Mouse (Mus musculus): Measurements from ENCODE around the gene Prpf40b.

Gene Prpf40b

GRCm38 (mm10) chr15:99342194-99342981 is 47.5 kb downstream of the Prpf40b start:
- Histone ChIP-seq H3K9me3 (ENCODE audit: low read length) (no peaks in the 10 kb centered on the region), H3K27me3 (ENCODE audit: insufficient read depth, low read length) (no peaks in the 10 kb centered on the region), H3K4me1 (replicated peaks; ENCODE audit: low read depth, low read length) (peaks cover 29% of the 10 kb centered on the region), H3K36me3 (ENCODE audit: insufficient read depth, low read length) (peaks cover 1% of the 10 kb centered on the region; the same call in 1 of the 2 replicates), H3K4me3 (replicated peaks; ENCODE audit: low read length) (no peak overlapping the region)
- TF ChIP-seq CTCF (conservative IDR thresholded peaks at IDR 0.05; ENCODE audit: low read length) (no peak), POU5F1 (IDR thresholded peaks at IDR 0.05; ENCODE audit: borderline replicate concordance, low read length) (no peak), NANOG (IDR thresholded peaks at IDR 0.05; ENCODE audit: borderline replicate concordance, low read length) (no peak)

GRCm38 (mm10) chr15:99343414-99344147 is 48.7 kb downstream of the Prpf40b start:
- no peaks in the 10 kb centered on the region for H3K27me3 ChIP-seq (ENCODE audit: insufficient read depth, low read length)
- peaks cover 33% of the 10 kb centered on the region for H3K4me1 ChIP-seq (replicated peaks; ENCODE audit: low read depth, low read length)
- TF ChIP-seq NANOG (IDR thresholded peaks at IDR 0.05; ENCODE audit: borderline replicate concordance, low read length) (no peak), POU5F1 (IDR thresholded peaks at IDR 0.05; ENCODE audit: borderline replicate concordance, low read length) (no peak), CTCF (conservative IDR thresholded peaks at IDR 0.05; ENCODE audit: low read length) (no peak)
- H3K4me3 ChIP-seq (replicated peaks; ENCODE audit: low read length): no peak overlapping the region
- H3K36me3 ChIP-seq (ENCODE audit: insufficient read depth, low read length): no peaks in the 10 kb centered on the region
- no peaks in the 10 kb centered on the region for H3K9me3 ChIP-seq (ENCODE audit: low read length)

GRCm38 (mm10) chr15:99344148-99344870 is 49.4 kb downstream of the Prpf40b start:
- Histone ChIP-seq H3K4me3 (replicated peaks; ENCODE audit: low read length) (no peak overlapping the region), H3K36me3 (ENCODE audit: insufficient read depth, low read length) (no peaks in the 10 kb centered on the region), H3K9me3 (ENCODE audit: low read length) (no peaks in the 10 kb centered on the region), H3K4me1 (replicated peaks; ENCODE audit: low read depth, low read length) (peaks cover 33% of the 10 kb centered on the region), H3K27me3 (ENCODE audit: insufficient read depth, low read length) (no peaks in the 10 kb centered on the region)
- no peak for TF ChIP-seq CTCF (conservative IDR thresholded peaks at IDR 0.05; ENCODE audit: low read length)
- no peak for TF ChIP-seq POU5F1 (IDR thresholded peaks at IDR 0.05; ENCODE audit: borderline replicate concordance, low read length)
- no peak for TF ChIP-seq NANOG (IDR thresholded peaks at IDR 0.05; ENCODE audit: borderline replicate concordance, low read length)

GRCm38 (mm10) chr15:99344961-99345360 is 50.1 kb downstream of the Prpf40b start:
- no peaks in the 10 kb centered on the region for H3K36me3 ChIP-seq (ENCODE audit: insufficient read depth, low read length)
- no peak overlapping the region for H3K4me3 ChIP-seq (replicated peaks; ENCODE audit: low read length)
- H3K9me3 ChIP-seq (ENCODE audit: low read length): no peaks in the 10 kb centered on the region
- no peak for TF ChIP-seq CTCF (conservative IDR thresholded peaks at IDR 0.05; ENCODE audit: low read length)
- TF ChIP-seq NANOG (IDR thresholded peaks at IDR 0.05; ENCODE audit: borderline replicate concordance, low read length): no peak
- TF ChIP-seq POU5F1 (IDR thresholded peaks at IDR 0.05; ENCODE audit: borderline replicate concordance, low read length): no peak
- H3K4me1 ChIP-seq (replicated peaks; ENCODE audit: low read depth, low read length): peaks cover 35% of the 10 kb centered on the region
- no peaks in the 10 kb centered on the region for H3K27me3 ChIP-seq (ENCODE audit: insufficient read depth, low read length)

- no peaks in the 10 kb centered on the region for H3K9me3 ChIP-seq (ENCODE audit: low read length)
- no peaks in the 10 kb centered on the region for H3K27me3 ChIP-seq (ENCODE audit: insufficient read depth, low read length)
- no peak overlapping the region for H3K4me3 ChIP-seq (replicated peaks; ENCODE audit: low read length)
- no peaks in the 10 kb centered on the region for H3K36me3 ChIP-seq (ENCODE audit: insufficient read depth, low read length)
- no peak for TF ChIP-seq POU5F1 (IDR thresholded peaks at IDR 0.05; ENCODE audit: borderline replicate concordance, low read length)
- no peak for TF ChIP-seq CTCF (conservative IDR thresholded peaks at IDR 0.05; ENCODE audit: low read length)
- TF ChIP-seq NANOG (IDR thresholded peaks at IDR 0.05; ENCODE audit: borderline replicate concordance, low read length): no peak
- peaks cover 26% of the 10 kb centered on the region for H3K4me1 ChIP-seq (replicated peaks; ENCODE audit: low read depth, low read length)
These were observed 56.7 kb downstream of the Prpf40b start for GRCm38 (mm10) chr15:99351610-99352009.

- Histone ChIP-seq H3K4me1 (replicated peaks; ENCODE audit: low read depth, low read length) (peaks cover 33% of the 10 kb centered on the region), H3K4me3 (replicated peaks; ENCODE audit: low read length) (no peak overlapping the region), H3K36me3 (ENCODE audit: insufficient read depth, low read length) (no peaks in the 10 kb centered on the region), H3K9me3 (ENCODE audit: low read length) (no peaks in the 10 kb centered on the region), H3K27me3 (ENCODE audit: insufficient read depth, low read length) (no peaks in the 10 kb centered on the region)
- TF ChIP-seq POU5F1 (IDR thresholded peaks at IDR 0.05; ENCODE audit: borderline replicate concordance, low read length): no peak
These were observed 57.4 kb downstream of the Prpf40b start for GRCm38 (mm10) chr15:99352306-99352705.

GRCm38 (mm10) chr15:99355660-99356059 is 60.8 kb downstream of the Prpf40b start:
- H3K36me3 ChIP-seq (ENCODE audit: insufficient read depth, low read length): no peaks in the 10 kb centered on the region
- H3K27me3 ChIP-seq (ENCODE audit: insufficient read depth, low read length): no peaks in the 10 kb centered on the region
- H3K4me1 ChIP-seq (replicated peaks; ENCODE audit: low read depth, low read length): peaks cover 21% of the 10 kb centered on the region
- H3K9me3 ChIP-seq (ENCODE audit: low read length): no peaks in the 10 kb centered on the region
- no peak overlapping the region for H3K4me3 ChIP-seq (replicated peaks; ENCODE audit: low read length)
- TF ChIP-seq CTCF (conservative IDR thresholded peaks at IDR 0.05; ENCODE audit: low read length): no peak
- no peak for TF ChIP-seq NANOG (IDR thresholded peaks at IDR 0.05; ENCODE audit: borderline replicate concordance, low read length)
- TF ChIP-seq POU5F1 (IDR thresholded peaks at IDR 0.05; ENCODE audit: borderline replicate concordance, low read length): no peak

GRCm38 (mm10) chr15:99356462-99356861 is 61.6 kb downstream of the Prpf40b start:
- TF ChIP-seq NANOG (IDR thresholded peaks at IDR 0.05; ENCODE audit: borderline replicate concordance, low read length) (no peak), CTCF (conservative IDR thresholded peaks at IDR 0.05; ENCODE audit: low read length) (no peak), POU5F1 (IDR thresholded peaks at IDR 0.05; ENCODE audit: borderline replicate concordance, low read length) (no peak)
- H3K4me3 ChIP-seq (replicated peaks; ENCODE audit: low read length): no peak overlapping the region
- no peaks in the 10 kb centered on the region for H3K27me3 ChIP-seq (ENCODE audit: insufficient read depth, low read length)
- H3K36me3 ChIP-seq (ENCODE audit: insufficient read depth, low read length): no peaks in the 10 kb centered on the region
- no peaks in the 10 kb centered on the region for H3K9me3 ChIP-seq (ENCODE audit: low read length)
- peaks cover 14% of the 10 kb centered on the region for H3K4me1 ChIP-seq (replicated peaks; ENCODE audit: low read depth, low read length)

All from E14TG2a.4 (cell line).